Mouse (Mus musculus) urinary bladder, postnatal 4 days (tissue): ENCODE measurements at regions not wholly inside any gene's neighbourhood (a gene's known extent, or its start where the extent isn't known, plus 50 kb on each side); places are given as distances from the start of the nearest gene placed in this dataset.

Experiments used
- DNase-seq, 2 experiments: peaks; one replicate each; pipeline ENCODE4 v3.0.0; 2021 to 2022; ENCODE audit warnings: low spot score in 2 of 2

DNA sequence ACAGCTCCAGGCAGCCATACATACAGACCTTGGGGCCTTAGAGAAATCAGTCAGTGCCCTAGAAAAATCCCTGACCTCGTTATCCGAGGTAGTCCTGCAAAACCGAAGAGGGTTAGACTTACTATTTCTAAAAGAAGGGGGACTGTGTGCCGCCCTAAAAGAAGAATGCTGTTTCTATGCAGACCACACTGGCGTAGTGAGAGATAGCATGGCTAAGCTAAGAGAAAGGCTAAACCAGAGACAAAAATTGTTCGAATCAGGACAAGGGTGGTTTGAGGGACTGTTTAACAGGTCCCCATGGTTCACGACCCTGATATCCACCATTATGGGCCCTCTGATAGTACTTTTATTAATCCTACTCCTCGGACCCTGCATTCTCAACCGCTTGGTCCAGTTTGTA, 322.2 kb downstream of the Gm29866 start:
- peak in 1 of 2 experiments; percentile 54 for DNase-seq

DNA sequence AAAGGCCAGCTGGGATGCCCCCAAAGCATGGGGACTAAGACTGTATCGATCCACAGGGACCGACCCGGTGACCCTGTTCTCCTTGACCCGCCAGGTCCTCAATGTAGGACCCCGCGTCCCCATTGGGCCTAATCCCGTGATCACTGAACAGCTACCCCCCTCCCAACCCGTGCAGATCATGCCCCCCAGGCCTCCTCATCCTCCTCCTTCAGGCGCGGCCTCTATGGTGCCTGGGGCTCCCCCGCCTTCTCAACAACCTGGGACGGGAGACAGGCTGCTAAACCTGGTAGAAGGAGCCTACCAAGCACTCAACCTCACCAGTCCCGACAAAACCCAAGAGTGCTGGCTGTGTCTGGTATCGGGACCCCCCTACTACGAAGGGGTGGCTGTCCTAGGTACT, 323.1 kb downstream of the Gm29866 start:
- DNase-seq, result peak in 1 of 2 experiments; percentile 54

DNA sequence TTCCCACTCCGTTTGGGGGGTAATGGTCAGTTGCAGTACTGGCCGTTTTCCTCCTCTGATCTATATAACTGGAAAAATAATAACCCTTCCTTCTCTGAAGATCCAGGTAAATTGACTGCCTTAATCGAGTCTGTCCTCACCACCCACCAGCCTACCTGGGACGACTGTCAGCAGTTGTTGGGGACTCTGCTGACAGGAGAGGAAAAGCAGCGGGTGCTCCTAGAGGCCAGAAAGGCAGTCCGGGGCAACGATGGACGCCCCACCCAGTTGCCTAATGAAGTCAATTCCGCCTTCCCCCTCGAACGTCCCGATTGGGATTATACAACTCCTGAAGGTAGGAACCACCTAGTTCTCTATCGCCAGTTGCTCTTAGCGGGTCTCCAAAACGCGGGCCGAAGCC, 328.2 kb downstream of the Gm29866 start:
- peak in 1 of 2 experiments; percentile 56 for DNase-seq
